Mouse (Mus musculus): Measurements from ENCODE around the gene Ubr7. TPM values are rescaled to one million over a fixed set of nuclear protein-coding genes. Genes with fewer than 3 reads are reported as not detected.

Gene Ubr7
- total RNA-seq, 1 experiment, result 87.5 TPM

GRCm38 (mm10) chr12:102713153-102713865, 44.5 kb upstream of the Ubr7 start:
- H3K36me3 ChIP-seq (ENCODE audit: control insufficient read depth, insufficient read depth, low read length, poor library complexity, severe bottlenecking), result no peaks in the 10 kb centered on the region
- H3K9me3 ChIP-seq (ENCODE audit: control insufficient read depth, insufficient read depth, low read depth, low read length), result no peaks in the 10 kb centered on the region
- TF ChIP-seq HCFC1 (IDR thresholded peaks at IDR 0.05; ENCODE audit: borderline replicate concordance, insufficient read depth, low read length) (no peak), MAFK (IDR thresholded peaks at IDR 0.05; ENCODE audit: insufficient read depth, low read depth, low read length) (no peak), ZNF384 (IDR thresholded peaks at IDR 0.05; ENCODE audit: low read depth, low read length) (no peak), CHD2 (IDR thresholded peaks at IDR 0.05; ENCODE audit: low read depth, low read length) (no peak), ZC3H11A (IDR thresholded peaks at IDR 0.05; ENCODE audit: borderline replicate concordance, low read depth, low read length) (no peak)
- peaks cover 19 to 26% of the 10 kb centered on the region in 2 experiments for H3K4me1 ChIP-seq (ENCODE audit: control insufficient read depth in 2 of 2, insufficient read depth in 2 of 2, low read length in 2 of 2, poor library complexity in 1 of 2)
- peak overlapping the region in 1 of 2 experiments; percentile 16; a peak in 1 of 4 replicates for H3K4me3 ChIP-seq (ENCODE audit: insufficient read depth in 1 of 2, low read depth in 1 of 2, low read length in 2 of 2, poor library complexity in 1 of 2, severe bottlenecking in 1 of 2)
- in situ Hi-C loops (cut with MboI; ENCODE audit: low sequenced_read_pairs in 2 of 2, unreplicated experiment in 2 of 2), result no loop called here
- H3K27ac ChIP-seq (ENCODE audit: insufficient read depth, low read depth, low read length, poor library complexity, severe bottlenecking), result no peak overlapping the region; the same call in 1 of the 2 replicates
- no peak for DNase-seq (ENCODE audit: low read depth, low spot score)
- H3K9ac ChIP-seq (ENCODE audit: insufficient read depth, low read depth, low read length, poor library complexity, severe bottlenecking), result peak overlapping the region; percentile 19; the same call in 1 of the 2 replicates

- Histone ChIP-seq H3K4me3 (ENCODE audit: insufficient read depth in 1 of 2, low read depth in 1 of 2, low read length in 2 of 2, poor library complexity in 1 of 2, severe bottlenecking in 1 of 2) (no peak overlapping the region), H3K9ac (ENCODE audit: insufficient read depth, low read depth, low read length, poor library complexity, severe bottlenecking) (peak overlapping the region; percentile 19; the same call in 1 of the 2 replicates), H3K27ac (ENCODE audit: insufficient read depth, low read depth, low read length, poor library complexity, severe bottlenecking) (no peak overlapping the region; the same call in 1 of the 2 replicates), H3K9me3 (ENCODE audit: control insufficient read depth, insufficient read depth, low read depth, low read length) (no peaks in the 10 kb centered on the region), H3K36me3 (ENCODE audit: control insufficient read depth, insufficient read depth, low read length, poor library complexity, severe bottlenecking) (no peaks in the 10 kb centered on the region), H3K4me1 (ENCODE audit: control insufficient read depth in 2 of 2, insufficient read depth in 2 of 2, low read length in 2 of 2, poor library complexity in 1 of 2) (peaks cover 19 to 26% of the 10 kb centered on the region in 2 experiments)
- TF ChIP-seq ZNF384 (IDR thresholded peaks at IDR 0.05; ENCODE audit: low read depth, low read length) (no peak), ZC3H11A (IDR thresholded peaks at IDR 0.05; ENCODE audit: borderline replicate concordance, low read depth, low read length) (no peak), CHD2 (IDR thresholded peaks at IDR 0.05; ENCODE audit: low read depth, low read length) (no peak), MAFK (IDR thresholded peaks at IDR 0.05; ENCODE audit: insufficient read depth, low read depth, low read length) (no peak), HCFC1 (IDR thresholded peaks at IDR 0.05; ENCODE audit: borderline replicate concordance, insufficient read depth, low read length) (no peak)
- in situ Hi-C loops (cut with MboI; ENCODE audit: low sequenced_read_pairs in 2 of 2, unreplicated experiment in 2 of 2), result no loop called here
- no peak for DNase-seq (ENCODE audit: low read depth, low spot score)
Observed at GRCm38 (mm10) chr12:102714116-102714515, 43.7 kb upstream of the Ubr7 start.

GRCm38 (mm10) chr12:102714654-102715395, 42.9 kb upstream of the Ubr7 start:
- peaks cover 19 to 29% of the 10 kb centered on the region in 2 experiments for H3K4me1 ChIP-seq (ENCODE audit: control insufficient read depth in 2 of 2, insufficient read depth in 2 of 2, low read length in 2 of 2, poor library complexity in 1 of 2)
- no peak for DNase-seq (ENCODE audit: low read depth, low spot score)
- H3K9ac ChIP-seq (ENCODE audit: insufficient read depth, low read depth, low read length, poor library complexity, severe bottlenecking), result no peak overlapping the region
- H3K9me3 ChIP-seq (ENCODE audit: control insufficient read depth, insufficient read depth, low read depth, low read length), result no peaks in the 10 kb centered on the region
- TF ChIP-seq ZNF384 (IDR thresholded peaks at IDR 0.05; ENCODE audit: low read depth, low read length) (no peak), CHD2 (IDR thresholded peaks at IDR 0.05; ENCODE audit: low read depth, low read length) (no peak), ZC3H11A (IDR thresholded peaks at IDR 0.05; ENCODE audit: borderline replicate concordance, low read depth, low read length) (no peak), MAFK (IDR thresholded peaks at IDR 0.05; ENCODE audit: insufficient read depth, low read depth, low read length) (no peak), HCFC1 (IDR thresholded peaks at IDR 0.05; ENCODE audit: borderline replicate concordance, insufficient read depth, low read length) (no peak)
- no peak overlapping the region for H3K4me3 ChIP-seq (ENCODE audit: insufficient read depth in 1 of 2, low read depth in 1 of 2, low read length in 2 of 2, poor library complexity in 1 of 2, severe bottlenecking in 1 of 2)
- no peaks in the 10 kb centered on the region for H3K36me3 ChIP-seq (ENCODE audit: control insufficient read depth, insufficient read depth, low read length, poor library complexity, severe bottlenecking)
- peak overlapping the region; percentile 6; the same call in 1 of the 2 replicates for H3K27ac ChIP-seq (ENCODE audit: insufficient read depth, low read depth, low read length, poor library complexity, severe bottlenecking)
- in situ Hi-C loops (cut with MboI; ENCODE audit: low sequenced_read_pairs in 2 of 2, unreplicated experiment in 2 of 2), result no loop called here

- DNase-seq (ENCODE audit: low read depth, low spot score), result peak; percentile 90
- H3K4me1 ChIP-seq (ENCODE audit: control insufficient read depth in 2 of 2, insufficient read depth in 2 of 2, low read length in 2 of 2, poor library complexity in 1 of 2), result peaks cover 5 to 22% of the 10 kb centered on the region in 2 experiments; a peak in 3 of 4 replicates
- H3K4me3 ChIP-seq (ENCODE audit: insufficient read depth in 1 of 2, low read depth in 1 of 2, low read length in 2 of 2, poor library complexity in 1 of 2, severe bottlenecking in 1 of 2), result peak overlapping the region; percentile 37 to 49
- no peaks in the 10 kb centered on the region for H3K36me3 ChIP-seq (ENCODE audit: control insufficient read depth, insufficient read depth, low read length, poor library complexity, severe bottlenecking)
- no peaks in the 10 kb centered on the region for H3K9me3 ChIP-seq (ENCODE audit: control insufficient read depth, insufficient read depth, low read depth, low read length)
- H3K27ac ChIP-seq (ENCODE audit: insufficient read depth, low read depth, low read length, poor library complexity, severe bottlenecking), result no peak overlapping the region; the same call in 1 of the 2 replicates
- H3K9ac ChIP-seq (ENCODE audit: insufficient read depth, low read depth, low read length, poor library complexity, severe bottlenecking), result peak overlapping the region; percentile 55; the same call in 1 of the 2 replicates
- TF ChIP-seq ZC3H11A (IDR thresholded peaks at IDR 0.05; ENCODE audit: borderline replicate concordance, low read depth, low read length), result peak; percentile 73
- no peak for TF ChIP-seq ZNF384 (IDR thresholded peaks at IDR 0.05; ENCODE audit: low read depth, low read length)
- TF ChIP-seq CHD2 (IDR thresholded peaks at IDR 0.05; ENCODE audit: low read depth, low read length), result no peak
- TF ChIP-seq HCFC1 (IDR thresholded peaks at IDR 0.05; ENCODE audit: borderline replicate concordance, insufficient read depth, low read length), result no peak
- TF ChIP-seq MAFK (IDR thresholded peaks at IDR 0.05; ENCODE audit: insufficient read depth, low read depth, low read length), result peak; percentile 76
- in situ Hi-C loops (cut with MboI; ENCODE audit: low sequenced_read_pairs in 2 of 2, unreplicated experiment in 2 of 2), result loop anchor here in 1 of 2 experiments (10.0 kb wide), 1 partner anchor 215 kb away; no protein-coding TSS in a partner anchor
Observed at GRCm38 (mm10) chr12:102719552-102720315, 38.0 kb upstream of the Ubr7 start.
